Mouse (Mus musculus) hindbrain, embryonic 14.5 days (tissue): ENCODE results near the gene Ddx27. TPM values are rescaled to one million over a fixed set of nuclear protein-coding genes. Genes with fewer than 3 reads are reported as not detected.

Source experiments
- ATAC-seq: fragments of 200-750 bp; cut with Nextera tagmentation; 2 replicates; pipeline ENCODE4 v1.8.0; 2017; ENCODE audit warnings: moderate number of reproducible peaks, mild to moderate bottlenecking, moderate TSS enrichment, moderate library complexity; ENCODE audit not compliant: low FRiP score
- DNase-seq: peaks from one replicate; pipeline ENCODE4 v3.0.0-alpha.2; 2015; ENCODE audit warnings: low spot score
- H3K27ac ChIP-seq: fragments of 300-500 bp; sonication (generic); 2 replicates; pipeline ENCODE4 v1.5.1; 2014; ENCODE audit warnings: mild to moderate bottlenecking, moderate library complexity
- H3K27me3 ChIP-seq: fragments of 300-500 bp; sonication (generic); 2 replicates; pipeline ENCODE4 v1.6.1; 2014; ENCODE audit warnings: mild to moderate bottlenecking, low read length, mixed read lengths; ENCODE audit not compliant: control insufficient read depth, insufficient read depth
- H3K36me3 ChIP-seq: fragments of 300-500 bp; sonication (generic); replicated peaks from 2 replicates; pipeline ENCODE4 v1.6.1; 2014; ENCODE audit not compliant: control insufficient read depth, insufficient read depth
- H3K4me1 ChIP-seq: fragments of 300-500 bp; sonication (generic); replicated peaks from 2 replicates; pipeline ENCODE4 v1.6.1; 2014; ENCODE audit warnings: antibody characterized with exemption, low read length, mixed read lengths; ENCODE audit not compliant: control insufficient read depth, insufficient read depth
- H3K4me2 ChIP-seq: fragments of 300-500 bp; sonication (generic); replicated peaks from 2 replicates; pipeline ENCODE4 v1.6.1; 2014; ENCODE audit warnings: mild to moderate bottlenecking, moderate library complexity
- H3K4me3 ChIP-seq: fragments of 300-500 bp; sonication (generic); replicated peaks from 2 replicates; pipeline ENCODE4 v1.5.1; 2014; ENCODE audit warnings: mild to moderate bottlenecking, low read length
- H3K9ac ChIP-seq: fragments of 300-500 bp; sonication (generic); 2 replicates; pipeline ENCODE4 v1.6.1; 2014
- H3K9me3 ChIP-seq: fragments of 300-500 bp; sonication (generic); 2 replicates; pipeline ENCODE4 v1.6.1; 2016; ENCODE audit warnings: low read length; ENCODE audit not compliant: control insufficient read depth
- WGBS: fragments of 180-500 bp; shearing (Covaris S2); extraction: QIAGEN DNeasy Blood & Tissue Kit; methylation state at CpG from one replicate; pipeline ENCODE4 v1.1.7; 2014; 5-methylcytosine and 5-hydroxymethylcytosine counted together
- polyA plus RNA-seq: library from polyadenylated mRNA; unstranded; fragments of >200 nt; fragmentation: Nextera tagmentation; extraction: Ambion mirVana; gene quantifications from 2 replicates; pipeline ENCODE4 v1.2.1, GENCODE M21; 2014

Gene Ddx27
- polyA plus RNA-seq, 1 experiment from 2014 or later: 29.3 TPM

DNA sequence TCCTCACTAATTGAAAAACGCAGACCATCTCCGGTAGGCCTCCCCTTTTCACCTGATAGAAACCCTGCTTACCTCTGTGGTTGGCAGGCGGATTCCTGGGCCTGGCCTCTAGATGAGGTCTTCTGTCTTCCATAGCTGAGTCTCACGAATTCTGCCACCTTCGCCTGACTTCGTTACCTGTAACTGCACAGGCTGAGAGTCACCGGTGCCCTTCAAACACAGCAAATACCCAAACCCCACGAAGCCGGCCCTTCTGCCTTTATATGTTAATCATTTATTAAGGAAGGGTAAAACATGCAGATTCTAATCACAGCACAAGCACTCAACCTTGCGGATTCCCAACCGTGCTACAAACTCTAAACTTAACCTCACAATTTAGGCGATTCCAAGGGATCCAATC is 45.0 kb downstream of the Ddx27 start:
- Histone ChIP-seq H3K36me3 (peaks cover 45% of the 10 kb centered on the region), H3K4me1 (peaks cover 20% of the 10 kb centered on the region), H3K9me3 (no peaks in the 10 kb centered on the region), H3K4me3 (no peak overlapping the region), H3K27me3 (no peaks in the 10 kb centered on the region), H3K9ac (peak overlapping the region; percentile 41; the same call in 1 of the 2 replicates), H3K27ac (no peak overlapping the region), H3K4me2 (no peak overlapping the region)
- 67% methylated on average over 12 of the region's 12 CpGs for WGBS
- ATAC-seq: no peak
- DNase-seq: no peak

DNA sequence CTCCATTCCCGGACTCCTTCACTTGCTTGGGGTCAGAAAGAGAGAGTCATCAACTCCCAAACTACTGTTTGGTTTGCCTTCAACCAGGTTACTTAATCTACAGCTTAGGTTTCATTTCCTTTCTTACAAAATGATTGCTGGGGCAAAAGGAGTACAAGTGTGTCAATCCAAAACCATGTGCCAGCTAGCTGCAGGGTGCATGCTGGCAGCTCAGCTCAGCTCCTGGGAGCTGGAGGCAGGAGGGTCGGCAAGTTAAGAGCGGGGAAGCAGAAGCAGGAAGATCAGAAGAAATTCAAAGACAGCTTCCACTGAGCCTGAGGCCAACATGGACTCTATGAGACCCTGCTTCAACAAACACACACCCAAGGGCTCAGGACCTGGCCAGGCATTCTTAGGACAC is 45.4 kb downstream of the Ddx27 start:
- Histone ChIP-seq H3K4me3 (no peak overlapping the region), H3K9ac (peak overlapping the region; percentile 41; the same call in 1 of the 2 replicates), H3K4me2 (peak overlapping the region; percentile 1; the same call in 1 of the 2 replicates), H3K9me3 (no peaks in the 10 kb centered on the region), H3K27ac (no peak overlapping the region), H3K27me3 (no peaks in the 10 kb centered on the region), H3K4me1 (peaks cover 24% of the 10 kb centered on the region), H3K36me3 (peaks cover 45% of the 10 kb centered on the region)
- WGBS: 62% methylated on average over 3 of the region's 3 CpGs
- DNase-seq: no peak
- no peak for ATAC-seq

DNA sequence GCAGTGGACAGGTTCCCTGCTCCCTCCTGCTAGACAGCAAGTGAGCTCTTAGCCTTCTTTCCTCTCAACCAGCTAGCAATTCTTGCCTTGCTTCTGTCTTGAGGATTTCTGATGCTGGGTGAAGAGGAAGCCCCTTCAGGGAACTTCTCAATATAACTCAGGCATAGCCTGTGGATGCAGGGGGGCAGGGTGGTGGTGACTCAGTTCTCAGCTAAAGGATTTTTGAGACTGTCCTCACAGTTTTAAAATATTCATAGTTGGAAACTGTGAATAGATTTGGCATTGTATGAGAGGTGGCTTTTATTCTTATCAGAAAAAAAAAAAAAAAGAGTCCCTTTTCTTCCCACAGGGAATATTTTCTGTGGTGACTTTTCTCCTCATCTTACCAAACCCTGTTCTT is 45.8 kb downstream of the Ddx27 start:
- no peak for ATAC-seq
- no peak for DNase-seq
- Histone ChIP-seq H3K9ac (peak overlapping the region; percentile 85), H3K4me1 (peaks cover 27% of the 10 kb centered on the region), H3K4me3 (no peak overlapping the region), H3K27me3 (no peaks in the 10 kb centered on the region), H3K9me3 (no peaks in the 10 kb centered on the region), H3K27ac (no peak overlapping the region), H3K36me3 (peaks cover 45% of the 10 kb centered on the region), H3K4me2 (peak overlapping the region; percentile 1; the same call in 1 of the 2 replicates)

DNA sequence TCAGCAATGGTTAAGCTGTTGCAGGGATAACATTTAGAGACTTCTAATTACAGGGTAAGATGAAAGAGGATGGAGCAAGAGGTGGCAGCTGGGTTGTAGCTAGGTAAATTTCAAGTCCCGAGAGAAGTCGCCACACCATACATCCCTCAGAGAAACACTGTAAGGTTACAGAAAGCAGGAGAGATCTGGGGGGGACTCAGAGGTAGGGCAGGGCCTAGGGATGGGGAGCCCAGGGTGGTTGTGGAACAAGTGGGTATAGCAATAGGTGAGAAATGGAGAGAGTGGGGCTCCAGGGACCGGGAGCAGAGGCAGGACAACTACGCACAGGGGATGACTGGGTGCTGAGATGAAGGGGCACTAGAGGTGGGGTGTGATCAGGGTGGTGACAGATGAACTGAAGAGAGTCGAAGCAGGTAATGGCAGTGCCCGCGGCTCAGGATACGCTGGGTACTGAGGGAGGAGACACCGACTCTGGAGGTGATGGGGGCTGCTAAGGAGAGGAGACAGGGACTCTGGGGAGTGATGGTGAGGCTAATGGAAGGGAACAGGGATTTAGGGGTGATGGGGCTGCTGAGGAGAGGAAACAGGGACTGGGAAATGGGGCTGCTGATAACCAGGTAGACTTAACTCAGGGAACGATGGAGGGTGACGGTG is 46.5 kb downstream of the Ddx27 start:
- no peaks in the 10 kb centered on the region for H3K27me3 ChIP-seq
- peak overlapping the region; percentile 85 for H3K9ac ChIP-seq
- no peak overlapping the region for H3K27ac ChIP-seq
- 30% methylated on average over 11 of the region's 11 CpGs for WGBS
- no peak for DNase-seq
- H3K4me2 ChIP-seq: peak overlapping the region; percentile 83
- peaks cover 27% of the 10 kb centered on the region for H3K4me1 ChIP-seq
- H3K9me3 ChIP-seq: no peaks in the 10 kb centered on the region
- peak; percentile 3; the same call in 1 of the 2 replicates for ATAC-seq
- peaks cover 45% of the 10 kb centered on the region for H3K36me3 ChIP-seq
- peak overlapping the region; percentile 88 for H3K4me3 ChIP-seq

DNA sequence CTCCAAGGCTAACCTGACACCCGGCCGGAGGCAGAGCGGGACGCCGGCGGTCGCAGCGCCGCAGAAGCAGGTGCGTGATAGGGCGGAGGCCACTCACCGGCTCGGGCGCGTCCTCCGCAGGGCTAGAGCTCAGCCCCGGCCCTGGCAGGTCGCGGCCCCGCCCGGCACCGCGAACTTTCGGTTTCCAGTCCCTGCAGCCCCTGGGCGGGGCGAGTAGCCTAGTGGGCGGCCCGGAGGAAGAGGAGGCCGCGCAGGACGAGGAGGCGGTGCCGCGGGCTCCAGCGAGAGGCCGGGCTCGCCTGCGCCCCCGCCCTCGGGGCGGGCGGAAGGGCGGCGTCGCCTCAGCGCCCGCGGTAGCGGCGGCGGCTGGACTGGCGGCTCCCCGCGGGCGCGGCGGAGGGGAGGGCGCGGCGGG is 47.5 kb downstream of the Ddx27 start:
- Histone ChIP-seq H3K9ac (peak overlapping the region; percentile 85), H3K27me3 (no peaks in the 10 kb centered on the region), H3K4me3 (peak overlapping the region; percentile 88), H3K36me3 (peaks cover 39% of the 10 kb centered on the region), H3K9me3 (no peaks in the 10 kb centered on the region), H3K27ac (peak overlapping the region; percentile 89), H3K4me2 (peak overlapping the region; percentile 83), H3K4me1 (peaks cover 27% of the 10 kb centered on the region)
- under 1% methylated on average over 41 of the region's 60 CpGs for WGBS
- ATAC-seq (peak; percentile 86), DNase-seq (peak; percentile 76)

DNA sequence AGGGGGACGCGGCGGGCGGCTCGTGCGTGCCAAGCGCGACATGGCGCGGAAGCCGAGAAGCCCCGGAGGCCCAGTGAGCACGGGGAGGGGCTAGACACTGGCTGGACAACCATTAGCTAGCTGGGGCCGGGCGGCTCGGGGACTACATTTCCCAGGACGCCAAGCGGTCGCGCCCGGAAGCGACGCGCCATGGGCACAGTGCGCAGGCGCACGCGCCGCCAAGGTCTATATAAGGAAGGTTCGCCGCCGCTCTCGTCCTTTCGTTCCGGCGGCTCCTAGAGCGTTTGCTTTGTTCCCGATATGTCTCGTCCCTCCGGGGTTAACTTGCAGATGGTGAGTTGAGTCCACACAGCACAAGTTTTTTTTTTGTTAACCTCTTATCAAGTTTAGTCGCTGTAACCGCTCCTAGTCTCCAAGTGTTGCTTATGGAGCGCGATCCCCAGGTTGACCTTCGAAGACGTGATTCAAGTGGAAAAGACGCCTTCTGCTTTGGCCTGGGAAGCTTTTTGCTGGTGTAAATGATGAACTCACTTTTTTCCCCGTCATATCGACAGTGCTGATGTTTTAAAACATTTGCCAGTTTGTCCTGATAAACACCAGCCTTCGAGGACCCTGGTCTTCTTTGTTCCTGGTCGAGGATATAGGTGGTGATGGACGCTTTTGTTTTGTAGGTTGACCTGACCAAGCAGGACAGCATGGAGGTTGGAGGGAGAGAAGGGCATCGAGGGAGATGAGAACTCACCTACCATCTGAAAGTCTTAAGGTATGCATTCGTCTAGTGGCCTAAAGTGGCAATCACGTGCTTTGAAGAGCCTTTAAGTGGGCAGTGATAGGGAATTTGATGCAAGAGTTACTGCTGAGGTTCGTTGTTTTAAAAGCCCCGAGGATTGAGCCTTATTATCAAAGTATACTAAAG is 48.2 kb downstream of the Ddx27 start, which contains the start of gene Znfx1:
Gene Znfx1, minus strand, starts transcription at position 51 of the 916 bp plus-strand sequence.
- peak within 1 kb of the TSS; percentile 88 for H3K4me3 ChIP-seq

DNA sequence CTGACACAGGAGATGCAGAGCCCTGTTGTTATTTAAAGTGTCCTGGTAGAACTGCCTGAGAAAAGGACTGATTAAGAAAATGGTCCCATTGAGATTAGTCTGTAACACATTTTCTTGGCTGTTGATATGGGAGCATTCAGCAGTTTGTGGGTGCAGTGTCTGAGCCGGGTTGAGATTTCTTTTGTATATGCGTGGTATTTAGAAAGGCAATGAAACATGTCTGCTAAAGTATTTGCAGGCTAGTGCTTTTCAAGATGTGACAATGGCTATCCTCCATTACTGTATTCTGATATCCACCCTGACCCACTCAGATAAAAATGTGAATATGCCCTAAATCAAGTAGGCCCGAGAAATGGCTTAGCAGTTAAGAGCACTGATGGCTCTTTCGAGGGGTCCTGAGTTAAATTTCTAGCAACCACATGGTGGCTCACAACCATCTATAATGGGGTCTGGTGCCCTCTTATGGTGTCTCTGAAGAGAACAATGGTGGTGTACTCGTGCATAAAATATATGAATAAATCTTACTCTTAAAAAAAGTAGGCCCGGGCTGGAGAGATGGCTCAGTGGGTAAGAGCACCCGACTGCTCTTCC is 49.0 kb downstream of the Ddx27 start:
- peak; percentile 55 for DNase-seq
- Histone ChIP-seq H3K9me3 (no peaks in the 10 kb centered on the region), H3K27me3 (no peaks in the 10 kb centered on the region), H3K4me1 (peaks cover 27% of the 10 kb centered on the region), H3K36me3 (peaks cover 25% of the 10 kb centered on the region), H3K27ac (peak overlapping the region; percentile 89), H3K4me2 (peak overlapping the region; percentile 64), H3K4me3 (peak overlapping the region; percentile 88), H3K9ac (peak overlapping the region; percentile 85)
- under 1% methylated on average over 7 of the region's 7 CpGs for WGBS
- no peak for ATAC-seq

More for the DNA sequence above, 48.2 kb downstream of the Ddx27 start, which contains the start of gene Znfx1:
- peak; percentile 92 for ATAC-seq
- Histone ChIP-seq H3K4me2 (peak within 1 kb of the TSS; percentile 83), H3K36me3 (peaks cover 31% of the 10 kb centered on the region), H3K9ac (peak within 1 kb of the TSS; percentile 85), H3K4me1 (peaks cover 27% of the 10 kb centered on the region), H3K27ac (peak within 1 kb of the TSS; percentile 89), H3K27me3 (no peaks in the 10 kb centered on the region), H3K9me3 (no peaks in the 10 kb centered on the region)
- under 1% methylated on average over 54 of the region's 57 CpGs for WGBS
- DNase-seq: peak; percentile 98

DNA sequence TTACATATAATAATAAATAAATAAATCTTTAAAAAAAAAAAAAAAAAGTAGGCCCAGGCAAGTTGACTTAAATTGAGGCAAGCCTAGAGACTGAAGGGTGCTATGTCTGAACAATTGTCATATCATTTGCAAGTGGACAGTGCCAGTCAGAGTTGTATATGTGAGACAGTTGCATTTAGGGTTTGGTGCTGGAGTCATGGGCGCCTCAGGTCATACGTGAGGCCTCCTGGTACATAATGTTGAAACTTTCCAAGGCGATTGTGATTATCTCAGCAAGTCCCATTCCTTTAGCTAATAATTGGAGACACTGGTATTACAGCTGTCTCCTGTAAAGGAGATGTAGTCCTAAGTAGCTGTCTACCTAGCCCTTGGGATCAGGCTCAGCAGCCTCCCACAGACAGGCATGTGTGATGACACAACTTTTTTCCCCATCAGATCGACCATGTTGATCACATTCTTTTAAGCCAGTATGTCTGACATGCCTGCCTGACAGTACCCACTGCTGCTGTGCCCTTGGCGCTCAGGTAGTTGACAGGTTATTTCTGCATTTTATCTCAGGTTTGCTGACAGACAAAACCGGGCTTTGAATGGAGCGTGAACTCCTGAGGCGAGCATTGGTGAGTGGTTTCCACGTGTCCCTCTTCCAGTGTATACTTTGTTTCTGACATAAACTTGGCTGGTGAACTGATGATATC is 49.8 kb downstream of the Ddx27 start:
- Histone ChIP-seq H3K4me3 (peak overlapping the region; percentile 88), H3K4me1 (peaks cover 27% of the 10 kb centered on the region), H3K27ac (0 out of 2 replicates have a peak overlapping the region, but pooled peaks have one; percentile 10), H3K36me3 (peaks cover 25% of the 10 kb centered on the region), H3K9me3 (no peaks in the 10 kb centered on the region), H3K9ac (peak overlapping the region; percentile 85), H3K27me3 (no peaks in the 10 kb centered on the region), H3K4me2 (peak overlapping the region; percentile 64)
- WGBS: 26% methylated on average over 9 of the region's 9 CpGs
- no peak for DNase-seq
- ATAC-seq: no peak
